Mouse (Mus musculus) heart, postnatal 0 days (tissue): ENCODE results near the gene Tnp2.

Experiments used
- CTCF ChIP-seq: IDR thresholded peaks from 2 replicates; pipeline ENCODE4 v1.5.1; 2016; ENCODE audit warnings: antibody characterized with exemption, control low read depth, low read depth
- EP300 ChIP-seq: IDR thresholded peaks from 2 replicates; pipeline ENCODE4 v1.6.1; 2016; ENCODE audit warnings: antibody characterized with exemption, low read depth

GRCm38 (mm10) chr16:10768821-10769220, 19.6 kb downstream of the Tnp2 start:
- TF ChIP-seq EP300 (no peak), CTCF (no peak)
